Mouse (Mus musculus) left cerebral cortex, adult 8-10 months (tissue): Measurements from ENCODE around the gene Cisd2. TPM values are rescaled to one million over a fixed set of nuclear protein-coding genes. Genes with fewer than 3 reads are reported as not detected.

Source experiments
- DNase-seq, 2 experiments: peaks; one replicate each; pipeline ENCODE4 v3.0.0; 2022; ENCODE audit warnings: low spot score in 2 of 2
- total RNA-seq, 4 experiments: library from RNA; stranded (reverse); gene quantifications; 2 replicates each; pipeline ENCODE4 v1.2.4; 2022

Gene Cisd2
- total RNA-seq: 10 to 100 TPM; 34.6 to 37.2 (median 35.7) TPM

DNA sequence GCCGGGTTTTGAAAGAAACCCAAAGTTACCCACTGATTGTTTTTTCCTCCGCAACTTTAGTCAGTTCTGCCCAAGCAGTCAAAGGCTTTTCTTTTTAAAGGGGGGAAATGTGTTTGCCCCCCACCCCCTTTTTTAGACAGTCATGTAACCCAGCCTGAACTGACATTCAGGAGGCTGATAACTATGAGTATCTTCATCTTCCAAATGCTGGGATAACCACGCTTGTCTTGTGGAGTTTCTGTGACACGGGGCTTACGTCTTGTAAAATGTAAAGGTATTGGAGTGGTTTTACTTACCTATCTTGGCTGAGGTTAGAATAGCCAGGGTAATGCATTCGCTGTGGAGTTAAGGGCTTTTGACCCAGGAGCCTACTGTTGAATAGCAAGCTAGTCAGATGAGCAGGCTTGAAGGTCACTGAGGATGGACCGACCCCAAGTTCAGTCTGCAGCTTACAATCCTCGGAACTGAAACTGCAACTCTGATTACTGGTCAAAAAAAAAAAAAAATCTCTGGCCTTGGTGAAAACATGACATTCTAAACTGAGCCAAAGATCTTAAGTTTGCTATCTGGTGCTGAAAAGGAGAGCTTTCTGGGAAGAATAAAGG, at the start of gene Cisd2:
TSS of gene Cisd2 (minus strand) at position 318 of the 605 bp plus-strand sequence.
- DNase-seq: no peak

DNA sequence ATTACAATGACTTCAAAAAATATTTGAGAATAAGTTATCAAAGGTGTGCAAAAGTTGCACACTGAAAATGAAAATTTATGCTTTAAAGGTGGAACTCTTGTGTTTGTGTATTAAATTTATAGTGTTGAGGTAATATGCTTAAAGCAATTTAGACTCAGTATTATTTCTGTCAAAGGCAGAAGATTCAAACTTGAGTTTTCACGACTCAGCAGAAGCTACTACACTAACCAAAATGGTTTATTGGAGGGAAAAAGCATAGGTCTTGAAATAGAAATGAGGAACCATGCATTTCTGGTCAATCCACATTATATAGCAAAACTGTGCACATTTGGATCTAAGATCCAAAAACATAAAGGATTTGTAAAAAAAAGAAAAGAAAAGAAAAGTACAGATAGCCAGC, 47.1 kb upstream of the Cisd2 start:
- DNase-seq: no peak

DNA sequence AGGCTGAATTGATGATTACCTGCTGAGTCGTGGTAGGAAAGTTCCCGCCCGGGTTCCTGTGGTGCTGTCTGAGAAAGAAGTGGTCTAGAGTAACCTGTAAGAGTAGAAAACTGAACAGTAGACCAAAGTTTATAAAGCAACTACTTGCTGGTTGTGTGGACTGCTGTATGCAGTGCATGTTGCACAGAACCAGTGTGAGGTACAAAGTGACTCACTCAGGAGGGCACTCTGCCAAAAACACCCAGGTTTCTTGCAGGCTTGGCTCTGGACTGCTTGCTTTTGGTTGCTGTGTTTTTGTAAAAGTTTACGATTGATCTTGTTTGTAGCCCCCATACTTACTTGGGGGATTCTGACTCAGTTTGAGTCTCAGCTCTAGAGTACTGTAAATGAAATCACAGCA, 46.2 kb upstream of the Cisd2 start:
- DNase-seq: peak in 1 of 2 experiments; percentile 67

DNA sequence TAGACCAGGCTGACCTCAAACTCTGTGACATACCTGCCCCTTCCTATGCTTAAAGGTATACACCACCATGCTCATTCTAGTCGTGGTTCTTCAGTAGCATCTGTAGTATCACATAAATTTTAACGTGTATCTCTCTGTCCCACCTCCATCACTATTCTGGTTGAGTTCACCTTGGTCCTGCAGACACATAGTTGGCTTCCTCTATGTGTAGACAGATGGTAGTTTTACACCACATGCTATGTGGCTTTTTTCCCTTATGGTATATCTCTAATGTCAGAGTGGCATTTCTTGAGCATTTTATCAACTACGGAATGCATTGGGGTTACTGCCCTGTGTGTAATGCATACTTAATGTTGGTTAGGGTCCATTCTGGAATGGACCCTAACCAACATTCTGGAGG, 45.4 kb upstream of the Cisd2 start:
- no peak for DNase-seq

DNA sequence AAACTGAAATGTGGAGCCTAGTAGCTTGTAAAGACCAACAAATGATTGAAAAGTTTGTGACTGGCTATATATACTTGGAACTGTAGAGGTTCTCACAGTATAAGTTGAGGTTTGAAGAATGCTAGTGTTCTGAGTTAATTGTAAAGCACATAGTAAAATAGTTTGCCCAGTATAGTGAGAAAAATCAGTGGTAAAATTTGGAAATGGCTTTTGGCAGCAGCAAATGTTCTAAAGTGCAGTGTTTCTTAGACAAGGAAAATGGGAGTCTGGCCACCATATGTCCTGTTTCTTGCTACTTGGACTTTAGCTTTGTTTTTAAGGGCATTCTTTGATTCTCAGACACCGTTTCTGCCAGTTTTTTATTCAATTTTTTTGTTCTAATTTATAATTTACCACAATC, 44.7 kb upstream of the Cisd2 start:
- DNase-seq: no peak

DNA sequence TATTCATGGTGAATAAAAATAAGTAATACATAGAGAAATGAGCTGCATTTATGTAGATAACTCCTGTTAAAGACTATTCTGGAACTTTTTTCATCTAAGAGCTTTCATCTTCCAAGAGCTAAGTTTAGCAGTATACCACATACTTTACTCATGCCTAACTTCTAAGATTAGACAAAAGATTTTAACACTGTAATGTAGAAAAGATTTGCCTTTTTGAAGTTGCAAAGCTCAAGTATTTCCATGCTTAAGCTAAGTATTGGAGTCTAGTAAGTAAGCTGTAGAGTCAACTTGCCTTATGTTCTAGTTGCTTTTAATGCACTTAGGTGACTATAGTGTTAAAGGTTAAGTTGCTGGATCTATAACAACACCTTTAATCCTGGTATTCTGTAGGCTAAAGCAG, 35.3 kb upstream of the Cisd2 start:
- DNase-seq: no peak

DNA sequence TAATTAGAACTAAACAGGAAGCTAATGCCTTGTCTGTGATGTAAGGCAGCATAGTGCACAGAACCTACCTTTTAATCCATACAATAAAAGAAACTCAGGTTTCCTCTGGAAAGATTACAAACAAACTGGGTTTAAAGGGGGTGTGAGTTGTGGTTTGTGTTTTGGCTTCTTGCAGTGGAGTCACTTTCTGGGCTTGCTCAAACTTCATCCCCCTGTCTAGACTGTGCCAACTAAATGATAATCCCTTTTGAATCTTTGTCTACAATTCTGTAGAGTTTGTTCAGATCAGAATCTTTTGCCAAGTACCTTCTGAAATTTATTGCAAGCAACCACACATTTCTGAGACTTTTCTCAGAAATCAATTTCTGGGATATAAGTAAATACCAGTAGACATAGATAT, 21.2 kb upstream of the Cisd2 start:
- DNase-seq: no peak

DNA sequence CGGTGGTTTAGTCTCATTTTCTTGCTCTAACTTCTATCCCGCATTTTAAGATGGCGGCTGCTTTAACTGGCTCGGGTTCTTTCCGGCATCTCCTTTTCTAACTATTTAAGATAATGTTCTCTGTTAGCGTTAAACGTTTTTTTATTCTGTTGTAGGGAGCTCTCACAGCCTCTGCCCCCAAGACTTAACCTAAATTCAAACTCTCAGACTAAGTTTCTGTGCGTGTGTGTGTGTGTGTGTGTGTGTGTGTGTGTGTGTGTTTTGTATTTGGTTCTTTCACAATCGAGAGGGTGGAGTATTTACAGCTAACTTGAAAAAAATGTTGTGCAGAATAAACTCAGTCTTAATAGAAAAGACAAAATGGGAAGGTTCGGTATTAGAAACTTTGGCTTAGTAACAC, 16.9 kb upstream of the Cisd2 start:
- no peak for DNase-seq

DNA sequence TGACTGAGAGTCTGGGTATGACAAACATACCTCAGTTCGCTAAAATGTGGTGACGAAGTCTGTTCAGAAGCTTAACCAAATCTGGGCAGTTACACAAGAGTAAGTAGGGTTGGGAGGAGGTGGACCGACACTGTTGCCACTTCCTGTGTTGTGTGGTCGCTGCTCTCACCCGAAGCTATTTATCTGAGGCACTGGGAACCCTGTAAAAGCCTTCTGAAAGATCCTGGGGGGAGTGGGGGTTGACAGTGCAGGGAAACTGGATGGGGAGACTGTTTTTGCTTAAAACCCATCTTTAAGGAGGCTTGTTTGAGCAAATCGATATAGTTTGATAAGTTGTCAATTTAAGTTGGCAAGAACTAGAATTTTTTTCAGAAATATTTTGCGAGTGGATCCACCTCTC, 16.5 kb upstream of the Cisd2 start:
- DNase-seq: peak in 1 of 2 experiments; percentile 13

DNA sequence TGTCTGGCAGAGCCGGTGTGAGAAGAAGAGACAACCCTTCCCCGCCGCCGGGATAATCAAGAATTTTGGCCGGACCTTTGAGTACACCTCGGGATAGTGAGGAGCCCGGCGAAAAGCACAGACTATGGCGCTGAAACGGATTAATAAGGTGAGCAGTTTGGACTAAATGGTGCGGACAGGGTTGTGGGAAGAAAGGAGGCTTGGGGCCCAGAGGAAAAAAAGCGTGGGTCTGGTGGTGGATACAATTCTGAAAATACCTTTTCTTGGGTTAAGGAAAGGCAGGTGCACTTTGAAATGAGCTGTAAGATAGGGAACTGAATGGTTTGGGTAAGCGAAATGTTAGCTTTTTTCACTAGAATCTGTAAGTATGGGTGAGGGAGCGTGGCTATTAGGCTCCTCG, 15.9 kb upstream of the Cisd2 start:
- DNase-seq: no peak

DNA sequence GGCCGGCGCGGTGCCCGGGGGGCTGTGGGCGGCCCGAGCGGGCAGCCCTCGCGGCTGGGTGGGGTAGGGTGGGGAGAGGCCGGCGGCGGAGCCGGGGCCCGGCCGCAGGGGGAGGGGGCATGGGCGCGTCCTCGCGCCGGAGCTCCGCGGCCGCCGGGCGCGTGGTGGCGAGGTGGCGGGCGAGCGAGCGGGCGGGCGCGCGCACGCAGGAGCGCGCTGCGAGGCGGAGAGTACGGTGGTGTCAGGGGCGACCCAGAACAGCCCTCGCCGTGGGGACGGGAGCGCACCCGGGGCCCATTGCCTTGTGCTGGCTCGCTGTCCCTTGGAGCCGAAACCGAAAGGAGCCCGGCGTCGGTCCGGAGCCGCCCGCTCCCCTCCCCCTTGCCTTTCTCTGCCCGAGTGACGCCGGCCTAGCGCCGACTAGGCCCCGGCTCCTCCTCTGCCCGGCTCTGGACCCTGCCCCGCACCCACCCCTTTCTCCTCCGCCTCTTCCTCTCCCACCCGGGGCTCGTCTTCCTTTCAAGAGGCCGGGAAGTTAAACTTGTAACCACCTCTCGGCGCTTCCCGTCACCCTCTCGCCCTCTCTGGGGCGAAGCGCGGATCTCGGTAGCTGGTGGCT, 15.3 kb upstream of the Cisd2 start:
- peak; percentile 59 to 75 for DNase-seq

DNA sequence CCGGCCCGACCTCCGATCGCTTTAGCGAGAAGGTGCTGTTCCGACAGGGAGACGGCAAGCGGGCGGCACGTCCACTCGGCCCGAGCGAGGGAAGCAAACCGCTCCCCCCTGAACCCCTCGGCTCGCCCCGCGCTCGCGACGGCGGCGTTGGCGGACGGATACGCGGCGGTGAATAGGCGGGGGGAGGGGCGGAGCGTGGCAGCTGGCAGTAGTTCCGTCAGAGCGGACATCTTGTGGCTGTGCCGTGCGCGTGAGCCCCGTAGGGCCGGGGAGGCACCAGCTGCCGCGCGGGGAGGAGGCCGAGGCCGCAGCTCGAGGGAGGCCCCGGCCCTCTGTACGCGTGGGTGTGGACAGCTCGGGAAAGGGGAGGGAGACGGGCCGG, 14.8 kb upstream of the Cisd2 start:
- DNase-seq: peak; percentile 91 to 93

DNA sequence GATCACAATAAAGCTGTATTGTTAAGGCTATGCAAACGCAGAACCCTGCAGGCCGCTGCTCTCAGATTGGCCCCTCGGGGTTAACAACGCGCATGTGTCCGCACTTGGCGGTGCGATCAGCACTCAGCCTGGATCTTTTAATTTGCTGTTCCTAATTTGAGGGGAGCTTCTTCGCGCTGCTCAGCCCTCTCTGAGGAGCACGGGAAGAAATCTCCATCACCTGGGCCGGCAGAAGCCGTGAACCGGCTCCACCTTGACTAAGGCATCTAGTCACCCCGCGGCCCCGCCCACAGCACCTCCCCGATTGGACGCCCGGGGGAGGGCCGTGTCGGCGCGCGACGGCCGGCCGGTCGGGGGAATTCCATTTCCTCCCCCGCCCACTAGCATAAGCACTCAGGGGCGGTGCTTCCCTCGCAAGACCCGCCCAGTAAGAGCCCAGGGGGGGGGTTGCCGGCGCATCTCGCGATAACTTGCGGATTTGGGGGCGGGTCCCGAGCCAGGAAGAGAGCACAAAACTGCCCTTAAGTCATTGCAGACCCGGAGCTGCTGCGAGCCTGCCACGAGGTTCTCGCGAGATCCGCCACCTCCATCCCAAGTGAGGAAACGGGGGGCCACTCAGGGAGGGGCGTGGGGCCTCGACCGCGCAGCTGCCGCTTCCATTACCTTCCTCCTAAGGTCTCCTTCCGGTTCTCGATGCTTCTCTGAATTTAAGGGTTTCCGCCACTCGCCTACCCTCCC, 14.2 kb upstream of the Cisd2 start, which contains the start of gene Ube2d3:
TSS of gene Ube2d3 (plus strand) at position 392 of the 738 bp plus-strand sequence.
- DNase-seq: peak; percentile 94 to 100

DNA sequence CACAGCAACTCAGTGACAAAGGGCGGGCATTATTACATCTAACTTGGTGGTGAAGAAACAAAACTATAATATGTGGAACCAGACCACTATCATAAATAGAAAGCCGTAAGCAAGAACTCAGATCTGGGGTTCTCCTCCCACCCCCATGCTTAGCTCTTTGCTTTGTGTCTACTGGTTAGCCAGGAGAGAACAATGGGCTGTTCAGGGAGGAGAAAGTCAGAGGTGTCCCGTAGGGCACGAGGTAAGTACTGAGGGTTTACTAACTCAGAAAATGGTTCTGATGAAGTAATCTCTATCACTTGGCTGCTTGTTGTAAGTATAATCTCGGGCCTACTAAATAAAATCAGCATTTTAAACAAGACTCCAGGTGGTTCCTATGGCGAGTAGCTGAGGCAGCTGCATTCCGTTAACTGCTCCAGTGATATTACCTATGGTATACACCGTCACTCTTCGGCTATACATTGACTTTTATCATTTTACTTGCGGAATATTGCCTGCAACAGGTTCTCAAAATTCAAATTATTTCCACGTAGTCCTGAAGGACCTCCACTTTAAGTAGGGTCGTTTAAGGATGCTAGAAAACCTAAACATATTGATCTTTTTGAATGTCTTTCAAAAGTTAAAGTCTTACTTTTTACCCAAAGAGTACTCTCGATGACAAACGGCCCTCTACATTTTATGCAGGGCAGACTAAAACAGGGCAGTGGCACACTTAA, 13.3 kb upstream of the Cisd2 start:
- DNase-seq: no peak

DNA sequence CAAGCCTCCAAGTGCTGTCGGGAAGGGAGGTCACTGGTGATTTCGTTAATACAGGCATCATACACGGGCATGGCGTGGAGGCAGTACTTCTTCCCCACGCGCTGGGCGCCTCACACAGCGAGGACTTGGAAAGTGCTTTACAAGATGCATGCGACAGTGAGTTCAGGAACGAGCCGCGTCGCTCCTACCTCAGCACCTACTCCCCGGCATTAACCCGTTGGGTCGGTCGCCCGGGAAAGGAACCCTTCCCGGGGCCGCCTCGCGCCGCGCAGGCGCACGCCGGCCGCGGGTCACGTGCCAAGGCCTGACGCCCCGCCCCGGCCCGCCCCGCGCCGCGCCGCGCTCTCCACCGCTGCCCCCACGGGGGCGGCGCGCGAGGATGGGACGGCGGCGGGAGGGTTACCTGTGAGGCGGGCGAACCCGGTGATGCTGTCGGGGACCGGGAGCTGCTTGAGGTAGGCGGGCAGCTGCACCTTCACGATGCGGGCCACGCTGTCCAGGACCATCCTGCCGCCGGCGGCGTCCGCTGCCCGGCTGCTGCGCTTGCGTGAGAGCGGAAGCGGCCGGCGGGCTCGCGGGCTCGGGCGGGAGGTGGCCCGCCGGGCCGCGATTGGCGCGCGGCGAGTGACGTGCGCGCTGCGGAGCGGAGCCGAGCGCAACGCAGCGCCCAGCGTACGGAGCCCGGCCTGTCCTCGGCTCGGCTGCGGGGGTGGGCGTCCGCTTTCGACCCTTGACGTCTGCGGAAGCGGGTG, 693 bp downstream of the Cisd2 start:
- peak; percentile 79 to 82 for DNase-seq

DNA sequence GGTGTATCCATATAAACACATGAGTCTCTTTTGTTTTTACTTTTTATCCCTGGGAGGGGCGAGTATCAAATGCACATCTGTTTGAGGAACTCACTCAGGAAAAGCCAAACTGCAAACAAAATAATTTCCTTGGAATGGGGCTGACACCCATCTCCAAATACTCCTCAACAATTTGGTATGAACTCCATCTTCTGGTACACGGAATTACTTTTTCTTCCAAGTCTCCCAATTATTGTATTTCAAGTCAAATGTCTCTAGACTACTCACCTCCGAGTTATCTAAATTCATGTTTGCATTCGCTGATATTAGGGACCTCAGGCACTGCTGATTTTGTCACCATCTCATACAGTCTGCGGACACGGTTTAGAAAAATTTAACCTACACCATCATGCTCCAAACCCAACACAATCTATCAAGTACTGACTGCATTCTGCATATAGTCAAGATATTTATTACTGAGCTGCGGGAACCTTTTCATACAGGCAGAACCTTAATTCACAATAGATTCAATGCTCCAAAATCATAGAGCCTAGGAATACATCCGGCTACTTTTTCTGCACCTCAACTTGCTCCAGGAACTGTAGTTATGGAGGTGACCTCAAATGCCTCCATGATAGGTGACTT, 1.4 kb downstream of the Cisd2 start:
- no peak for DNase-seq

DNA sequence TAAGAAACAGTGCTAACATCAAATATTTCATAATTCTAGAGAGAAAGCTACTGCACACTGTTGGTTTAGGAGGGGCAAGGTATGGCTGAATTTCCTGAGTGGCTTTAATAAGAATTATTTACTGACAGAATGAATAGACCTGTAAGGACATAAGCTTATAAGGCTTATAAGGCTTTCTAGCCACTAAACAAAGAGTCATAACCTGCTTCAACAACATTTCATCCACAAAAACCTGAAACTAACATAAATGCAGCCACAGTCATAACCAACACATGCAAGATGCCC, 2.5 kb downstream of the Cisd2 start:
- no peak for DNase-seq

DNA sequence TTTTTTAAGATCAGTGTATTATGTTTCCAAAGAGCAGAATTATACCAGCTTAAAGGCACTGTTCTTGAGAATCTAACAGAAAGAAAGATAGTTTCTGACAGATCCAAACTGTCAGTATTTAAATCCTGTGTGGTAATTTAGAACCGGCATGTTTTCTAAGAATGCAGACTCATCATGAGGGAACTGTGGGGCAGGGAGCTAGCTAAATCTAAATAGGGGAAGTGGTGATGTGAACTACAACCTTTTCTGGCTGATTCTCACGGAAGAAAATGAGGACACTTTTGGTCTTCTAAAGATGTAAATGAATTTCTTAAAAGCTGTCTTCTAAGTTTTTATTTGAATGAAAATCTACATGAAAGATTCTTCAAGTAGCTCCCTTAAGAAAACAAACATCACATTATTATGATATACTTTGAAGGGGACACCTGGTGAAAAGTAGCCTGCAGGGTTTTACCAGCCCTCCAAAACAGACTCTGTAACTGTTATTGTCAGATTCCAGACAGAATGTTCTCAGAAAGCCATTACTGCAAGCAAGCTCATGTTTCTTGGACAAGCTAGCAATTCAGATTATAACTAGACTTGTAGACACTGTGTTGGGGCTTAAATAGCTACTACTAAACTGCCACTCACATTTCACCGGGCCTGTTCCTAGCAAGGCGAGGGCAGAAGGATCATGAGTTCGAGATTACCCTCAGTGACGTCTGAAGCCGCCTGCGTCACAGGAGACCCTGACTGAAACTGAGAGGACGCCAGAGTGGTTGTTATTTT, 3.0 kb downstream of the Cisd2 start:
- DNase-seq: no peak

DNA sequence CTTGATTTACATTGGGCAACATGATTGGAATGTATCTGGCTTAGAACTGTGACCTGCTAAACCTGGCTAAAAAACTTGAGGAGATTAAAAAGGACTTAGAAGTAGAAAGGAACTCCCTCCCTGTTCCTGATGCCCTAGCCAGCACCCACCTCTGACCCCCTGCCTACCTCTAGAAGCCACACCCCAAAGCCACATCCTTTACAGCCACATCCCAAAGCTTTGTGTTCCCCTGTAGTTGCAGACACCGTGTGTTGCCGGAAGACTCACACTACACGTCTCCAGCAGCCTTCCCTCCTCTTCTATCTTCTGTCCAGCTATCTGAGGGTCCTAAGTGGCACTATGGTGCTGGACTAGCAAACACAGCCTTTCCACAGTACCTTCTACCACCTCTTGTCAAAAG, 5.9 kb downstream of the Cisd2 start:
- no peak for DNase-seq

DNA sequence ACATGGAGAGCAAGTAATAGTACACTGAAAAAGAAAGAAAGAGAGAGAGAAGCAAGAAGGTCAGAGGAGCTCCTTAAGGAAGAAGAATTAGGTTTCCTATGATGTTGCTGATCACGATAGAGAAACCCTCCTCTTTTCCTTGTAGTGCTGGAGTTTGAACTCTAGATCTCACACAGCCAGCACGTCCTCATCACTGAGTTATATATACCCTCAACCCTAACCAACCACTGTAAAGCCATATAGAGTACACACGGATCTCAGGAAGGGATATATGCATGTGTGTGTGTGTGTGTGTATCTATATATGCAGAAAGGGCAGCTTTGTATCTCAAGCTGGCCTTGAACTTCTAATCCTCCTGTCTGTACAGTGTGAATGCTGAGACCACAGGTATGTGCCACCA, 6.5 kb downstream of the Cisd2 start:
- no peak for DNase-seq
